Mouse (Mus musculus) CH12.LX (cell line): ENCODE measurements around the gene F9.

Experiments used
- CTCF ChIP-seq, 2 experiments: IDR thresholded peaks in 1 of 2; conservative IDR thresholded peaks in 1 of 2; 2 replicates each; pipeline ENCODE4 v1.5.1; 2011 to 2012; ENCODE audit warnings: low read depth in 2 of 2, low read length in 2 of 2, improper control_type of control experiment in 1 of 2, inconsistent platforms in 1 of 2, mild to moderate bottlenecking in 1 of 2, moderate library complexity in 1 of 2
- HCFC1 ChIP-seq: IDR thresholded peaks from 2 replicates; pipeline ENCODE4 v1.6.1; 2012; ENCODE audit warnings: low read depth, mild to moderate bottlenecking, inconsistent platforms, low read length, improper control_type of control experiment
- TBP ChIP-seq: conservative IDR thresholded peaks from 2 replicates; pipeline ENCODE4 v1.6.1; 2011; ENCODE audit warnings: low read depth, low read length, improper control_type of control experiment

DNA sequence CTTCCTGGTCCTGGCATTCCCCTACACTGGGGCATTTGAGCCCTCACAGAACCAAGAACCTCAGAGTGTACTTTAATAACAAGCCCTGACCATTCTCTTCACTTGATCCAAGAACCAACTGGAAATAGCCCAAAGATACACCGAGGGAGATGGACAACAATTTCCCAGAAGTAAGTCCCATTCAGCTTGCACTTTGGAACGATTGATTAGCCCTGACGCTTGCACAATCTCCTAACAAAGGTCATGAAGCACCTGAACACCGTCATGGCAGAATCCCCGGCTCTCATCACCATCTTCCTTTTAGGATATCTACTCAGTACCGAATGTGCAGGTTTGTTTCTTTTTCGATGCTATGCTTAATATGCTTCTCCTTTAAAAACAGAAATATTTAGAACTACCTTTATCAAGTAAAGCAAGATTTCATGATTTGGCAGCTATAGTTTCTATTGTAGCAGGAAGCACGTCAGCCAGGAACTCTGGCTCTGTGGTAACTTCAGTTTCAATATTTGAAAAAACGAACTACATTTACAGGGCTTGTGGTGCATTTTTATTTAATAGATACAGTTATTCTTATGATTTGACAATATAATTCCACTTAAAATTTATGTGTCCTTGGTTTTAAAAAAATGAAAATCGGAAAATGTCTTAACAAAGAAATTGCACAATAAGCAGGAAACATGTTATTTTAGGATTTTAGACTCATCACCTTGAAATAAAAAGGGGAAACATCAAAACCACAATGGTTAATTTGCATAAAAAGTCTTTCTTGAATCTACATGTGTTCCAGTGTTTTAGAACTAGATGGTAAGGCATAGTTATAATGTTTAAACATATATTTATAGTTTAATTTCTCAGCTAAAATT, at the start of gene F9:
- no peak for TF ChIP-seq CTCF (conservative IDR thresholded peaks at IDR 0.05 in 1 of 2, IDR thresholded peaks at IDR 0.05 in 1 of 2; ENCODE audit: low read depth in 2 of 2, low read length in 2 of 2)
- no peak for TF ChIP-seq TBP
- TF ChIP-seq HCFC1, result no peak
